Mouse (Mus musculus): ENCODE results near the gene Ccl6.

Gene Ccl6

GRCm38 (mm10) chr11:83592853-83593252, at the start of gene Ccl6:
Ccl6 (minus strand) TSS chr11:83593087.
- DNase-seq (ENCODE audit: low spot score) = no peak

GRCm38 (mm10) chr11:83641216-83641615, 48.3 kb upstream of the Ccl6 start:
- no peak for DNase-seq (ENCODE audit: low spot score)

GRCm38 (mm10) chr11:83640141-83640540, 47.3 kb upstream of the Ccl6 start:
- no peak for DNase-seq (ENCODE audit: low spot score)

- no peak for DNase-seq (ENCODE audit: low spot score)
Observed at GRCm38 (mm10) chr11:83639533-83639932, 46.6 kb upstream of the Ccl6 start.

- no peak for DNase-seq (ENCODE audit: low spot score)
Observed at GRCm38 (mm10) chr11:83638934-83639333, 46.0 kb upstream of the Ccl6 start.

GRCm38 (mm10) chr11:83636742-83637235, 43.9 kb upstream of the Ccl6 start:
- no peak for DNase-seq (ENCODE audit: low spot score)

- no peak for DNase-seq (ENCODE audit: low spot score)
Observed at GRCm38 (mm10) chr11:83634898-83635297, 42.0 kb upstream of the Ccl6 start.

- DNase-seq (ENCODE audit: low spot score) = no peak
Observed at GRCm38 (mm10) chr11:83634425-83634824, 41.5 kb upstream of the Ccl6 start.

GRCm38 (mm10) chr11:83632744-83633143, 39.9 kb upstream of the Ccl6 start:
- no peak for DNase-seq (ENCODE audit: low spot score)

GRCm38 (mm10) chr11:83631065-83631464, 38.2 kb upstream of the Ccl6 start:
- DNase-seq (ENCODE audit: low spot score) = no peak

GRCm38 (mm10) chr11:83630630-83631029, 37.7 kb upstream of the Ccl6 start:
- no peak for DNase-seq (ENCODE audit: low spot score)

- no peak for DNase-seq (ENCODE audit: low spot score)
Observed at GRCm38 (mm10) chr11:83628808-83629207, 35.9 kb upstream of the Ccl6 start.

GRCm38 (mm10) chr11:83623586-83623985, 30.7 kb upstream of the Ccl6 start:
- DNase-seq (ENCODE audit: low spot score) = no peak

GRCm38 (mm10) chr11:83619037-83619436, 26.1 kb upstream of the Ccl6 start:
- no peak for DNase-seq (ENCODE audit: low spot score)

GRCm38 (mm10) chr11:83618238-83618637, 25.4 kb upstream of the Ccl6 start:
- no peak for DNase-seq (ENCODE audit: low spot score)

GRCm38 (mm10) chr11:83616586-83616985, 23.7 kb upstream of the Ccl6 start:
- DNase-seq (ENCODE audit: low spot score) = no peak

GRCm38 (mm10) chr11:83610900-83611299, 18.0 kb upstream of the Ccl6 start:
- no peak for DNase-seq (ENCODE audit: low spot score)

- DNase-seq (ENCODE audit: low spot score) = no peak
Observed at GRCm38 (mm10) chr11:83606396-83606795, 13.5 kb upstream of the Ccl6 start.

GRCm38 (mm10) chr11:83605535-83605934, 12.6 kb upstream of the Ccl6 start:
- DNase-seq (ENCODE audit: low spot score) = no peak

- DNase-seq (ENCODE audit: low spot score) = no peak
Observed at GRCm38 (mm10) chr11:83604698-83605097, 11.8 kb upstream of the Ccl6 start.

GRCm38 (mm10) chr11:83603399-83603798, 10.5 kb upstream of the Ccl6 start:
- DNase-seq (ENCODE audit: low spot score) = no peak

GRCm38 (mm10) chr11:83600576-83600975, 7.7 kb upstream of the Ccl6 start:
- no peak for DNase-seq (ENCODE audit: low spot score)

GRCm38 (mm10) chr11:83598991-83599390, 6.1 kb upstream of the Ccl6 start:
- DNase-seq (ENCODE audit: low spot score) = no peak

GRCm38 (mm10) chr11:83598207-83598837, 5.4 kb upstream of the Ccl6 start:
- no peak for DNase-seq (ENCODE audit: low spot score)
